Mouse (Mus musculus) liver, adult (tissue): ENCODE results near the gene Siglece.

Experiments
- GATA4 ChIP-seq: IDR thresholded peaks from 2 replicates; pipeline ENCODE4 v1.6.1; 2014; ENCODE audit warnings: mild to moderate bottlenecking, low read length; ENCODE audit not compliant: insufficient replicate concordance

The Siglece gene

GRCm38 (mm10) chr7:43642587-43642986 lies 17.4 kb downstream of the Siglece start:
- no peak for TF ChIP-seq GATA4

GRCm38 (mm10) chr7:43637118-43637517 lies 22.8 kb downstream of the Siglece start:
- TF ChIP-seq GATA4 = no peak

- TF ChIP-seq GATA4 = no peak
Observed at GRCm38 (mm10) chr7:43636194-43636593, 23.8 kb downstream of the Siglece start.

- TF ChIP-seq GATA4 = no peak
Observed at GRCm38 (mm10) chr7:43634500-43634899, 25.5 kb downstream of the Siglece start, which contains the start of gene Ceacam18. TSS of gene Ceacam18 (plus strand) at chr7:43634707.

- TF ChIP-seq GATA4 = no peak
Observed at GRCm38 (mm10) chr7:43633940-43634339, 26.0 kb downstream of the Siglece start.

- TF ChIP-seq GATA4 = no peak
Observed at GRCm38 (mm10) chr7:43625794-43626422, 34.1 kb downstream of the Siglece start.

GRCm38 (mm10) chr7:43625065-43625464 lies 34.9 kb downstream of the Siglece start:
- no peak for TF ChIP-seq GATA4

GRCm38 (mm10) chr7:43623819-43624218 lies 36.1 kb downstream of the Siglece start:
- no peak for TF ChIP-seq GATA4

- no peak for TF ChIP-seq GATA4
Observed at GRCm38 (mm10) chr7:43622927-43623326, 37.0 kb downstream of the Siglece start.

GRCm38 (mm10) chr7:43613816-43614551 lies 46.0 kb downstream of the Siglece start:
- TF ChIP-seq GATA4 = no peak

GRCm38 (mm10) chr7:43608316-43608824 lies 51.6 kb downstream of the Siglece start:
- no peak for TF ChIP-seq GATA4

GRCm38 (mm10) chr7:43607743-43608287 lies 52.1 kb downstream of the Siglece start:
- no peak for TF ChIP-seq GATA4

- TF ChIP-seq GATA4 = no peak
Observed at GRCm38 (mm10) chr7:43606896-43607742, 52.8 kb downstream of the Siglece start, which contains the start of gene Zfp819. TSS of gene Zfp819 (plus strand) at chr7:43607169.

- no peak for TF ChIP-seq GATA4
Observed at GRCm38 (mm10) chr7:43601884-43602283, 58.1 kb downstream of the Siglece start.
